Mouse (Mus musculus) brain, embryonic 14.5 days (tissue): ENCODE measurements around the gene Med25.

Source experiments
- CTCF ChIP-seq: fragments of 200-500 bp; IDR thresholded peaks from 2 replicates; pipeline ENCODE4 v1.5.1; 2012; ENCODE audit warnings: inconsistent platforms, mild to moderate bottlenecking, moderate library complexity, borderline replicate concordance; ENCODE audit not compliant: insufficient read depth, insufficient read length; ENCODE audit errors: extremely low read depth
- POLR2A ChIP-seq: fragments of 200-500 bp; IDR thresholded peaks from 2 replicates; pipeline ENCODE4 v1.6.1; 2012; ENCODE audit warnings: mild to moderate bottlenecking, inconsistent platforms, borderline replicate concordance; ENCODE audit not compliant: poor library complexity, insufficient read depth, insufficient read length, severe bottlenecking; ENCODE audit errors: extremely low read depth

DNA sequence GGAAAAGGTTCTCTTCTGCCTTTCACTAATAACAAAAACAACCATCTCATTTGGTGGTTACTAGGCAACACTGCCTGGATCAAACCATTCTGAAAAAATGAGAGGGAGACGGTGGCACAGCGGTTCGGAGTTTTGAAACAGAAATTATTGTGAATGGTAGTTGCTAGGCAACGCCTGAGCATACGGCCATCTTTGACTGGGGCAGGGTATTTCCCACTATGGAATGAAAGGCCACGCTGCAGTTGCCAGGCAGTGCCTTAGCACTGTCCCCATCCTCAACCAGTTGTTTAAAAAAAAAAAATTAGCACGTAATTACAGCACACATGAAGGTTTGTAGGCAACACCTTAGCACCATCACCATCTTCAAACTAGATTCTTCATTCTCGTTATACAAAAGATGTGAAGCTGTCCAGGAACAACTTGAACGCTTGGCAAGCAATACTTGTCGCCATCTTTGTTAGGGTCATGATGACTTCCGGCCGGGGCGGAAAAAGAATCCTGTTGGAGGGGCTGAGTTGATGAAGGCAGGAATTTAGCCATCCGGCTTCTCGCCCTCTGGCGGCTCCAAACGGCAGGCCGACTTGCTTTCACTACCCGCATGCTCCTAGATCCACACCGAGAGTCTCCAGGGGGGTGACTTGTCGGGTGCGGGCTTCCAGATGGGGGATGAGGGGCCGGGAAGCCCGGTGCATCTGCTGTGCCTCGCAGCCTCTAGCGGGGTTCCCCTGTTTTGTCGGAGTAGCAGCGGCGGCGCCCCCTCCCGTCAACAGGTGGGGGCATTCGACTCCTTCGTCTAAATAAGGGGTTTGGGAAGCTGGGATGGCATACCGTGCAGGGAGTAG, 3.3 kb upstream of the Med25 start, which contains the start of gene Fuz:
- 0 out of 2 replicates have a peak, but pooled peaks have one; percentile 12 for TF ChIP-seq POLR2A
- TF ChIP-seq CTCF = peak; percentile 74
